15 mouse cellular contexts compared by ENCODE assay signal in the genomic region with DNA sequence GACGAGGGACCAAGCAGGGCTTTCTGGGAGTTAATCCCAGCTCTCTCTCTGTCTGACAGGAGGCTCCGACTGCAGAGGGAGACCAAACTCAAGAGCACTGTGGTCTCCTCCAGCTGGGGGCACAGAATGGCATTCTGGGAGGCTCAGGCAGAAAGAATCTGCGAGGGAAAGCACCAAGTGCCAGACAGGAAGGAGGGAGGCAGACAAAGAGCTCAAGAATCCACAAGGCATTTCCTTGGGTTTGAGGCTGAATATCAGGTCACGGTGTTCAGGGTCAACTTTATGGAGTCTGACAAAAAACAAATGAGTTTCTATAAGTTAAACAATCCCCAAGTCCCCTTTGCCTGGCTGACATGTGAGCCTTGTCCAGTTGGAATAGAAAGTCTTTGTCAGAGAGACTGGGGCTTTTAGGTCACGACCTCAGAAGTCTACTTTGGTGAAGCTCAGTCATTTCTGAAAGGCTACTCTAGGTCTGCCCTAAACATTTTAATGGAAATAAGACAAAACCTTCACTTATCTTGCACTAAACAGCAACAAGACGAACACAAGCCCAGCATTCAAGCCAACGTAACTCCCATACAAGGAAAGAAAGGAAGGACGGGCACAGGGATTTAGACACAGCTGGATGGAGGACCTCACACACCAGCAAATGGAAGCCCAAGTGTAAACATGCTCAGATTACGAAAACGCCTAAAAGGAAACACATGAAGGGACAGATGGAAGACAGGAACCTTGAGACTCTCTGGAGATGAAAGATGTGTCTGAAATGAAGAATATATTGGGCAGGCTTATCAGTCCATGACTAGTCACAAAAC. TPM values are rescaled to one million over a fixed set of nuclear protein-coding genes. Genes with fewer than 3 reads are reported as not detected.
DNase-seq lines count a peak whose midpoint lies in the region; ATAC-seq and TF ChIP-seq lines count a peak whose summit lies in the region.
"Had no signal": no experiment of that assay in that cellular context is flagged by ENCODE, and none has a peak within 500 bp of the region (broad histone marks: within the 10 kb centered on the region; RNA-seq: fewer than 3 reads in every experiment).

No protein-coding gene starts in this region.

- no peaks in the 10 kb centered on the region; the same call in 1 of the 2 replicates for H3K4me1 ChIP-seq in hindbrain, embryonic 11.5 days (replicated peaks; ENCODE audit: control insufficient read depth, insufficient read depth, low read length)
- 0 out of 2 replicates have a peak, but pooled peaks cover 2% of the 10 kb centered on the region for H3K4me1 ChIP-seq in hindbrain, postnatal 0 days (ENCODE audit: insufficient read depth, low read length)
- peaks cover 3% of the 10 kb centered on the region; the same call in 1 of the 2 replicates for H3K4me1 ChIP-seq in midbrain, embryonic 11.5 days (ENCODE audit: control insufficient read depth, insufficient read depth, low read length)
- no peaks in the 10 kb centered on the region for H3K4me1 ChIP-seq in midbrain, embryonic 13.5 days (replicated peaks)
- peaks cover 14% of the 10 kb centered on the region for H3K4me1 ChIP-seq in intestine, embryonic 15.5 days (replicated peaks)
- H3K4me1 ChIP-seq in stomach, postnatal 0 days (replicated peaks; ENCODE audit: control insufficient read depth, insufficient read depth), result peaks cover 5% of the 10 kb centered on the region

- TF ChIP-seq EP300 in stomach, postnatal 0 days (optimal IDR thresholded peaks at IDR 0.05), result no peak

- H3K27ac ChIP-seq in hindbrain, embryonic 11.5 days (ENCODE audit: low read depth, low read length), result no peak overlapping the region
- H3K27ac ChIP-seq in hindbrain, postnatal 0 days, result no peak overlapping the region
- H3K27ac ChIP-seq in midbrain, embryonic 11.5 days (ENCODE audit: low read depth, low read length), result no peak overlapping the region
- H3K27ac ChIP-seq in midbrain, embryonic 13.5 days, result no peak overlapping the region
- 0 out of 2 replicates have a peak overlapping the region, but pooled peaks have one; percentile 3 for H3K27ac ChIP-seq in intestine, embryonic 15.5 days
- H3K27ac ChIP-seq in stomach, postnatal 0 days (replicated peaks), result peak overlapping the region; percentile 56; the same call in 1 of the 2 replicates
- H3K27ac ChIP-seq: heart, adult 2 months; limb, embryonic 15.5 days; neural tube, embryonic 13.5 days had no signal

- no peak overlapping the region for H3K4me2 ChIP-seq in hindbrain, embryonic 11.5 days (replicated peaks; ENCODE audit: low read depth, low read length)
- no peak overlapping the region for H3K4me2 ChIP-seq in hindbrain, postnatal 0 days (ENCODE audit: low read depth, low read length)
- no peak overlapping the region for H3K4me2 ChIP-seq in midbrain, embryonic 11.5 days
- H3K4me2 ChIP-seq in midbrain, embryonic 13.5 days (replicated peaks), result no peak overlapping the region
- no peak overlapping the region for H3K4me2 ChIP-seq in intestine, embryonic 15.5 days (replicated peaks)
- H3K4me2 ChIP-seq in stomach, postnatal 0 days (replicated peaks; ENCODE audit: low read depth), result no peak overlapping the region
- H3K4me2 ChIP-seq: limb, embryonic 15.5 days; neural tube, embryonic 13.5 days had no signal

- no peak overlapping the region for H3K9ac ChIP-seq in hindbrain, embryonic 11.5 days (ENCODE audit: low read depth, low read length)
- H3K9ac ChIP-seq in hindbrain, postnatal 0 days (replicated peaks; ENCODE audit: low read length), result no peak overlapping the region
- H3K9ac ChIP-seq in midbrain, embryonic 11.5 days (ENCODE audit: low read length), result no peak overlapping the region
- no peak overlapping the region for H3K9ac ChIP-seq in midbrain, embryonic 13.5 days (replicated peaks)
- H3K9ac ChIP-seq in intestine, embryonic 15.5 days, result no peak overlapping the region
- no peak overlapping the region for H3K9ac ChIP-seq in stomach, postnatal 0 days (ENCODE audit: low read length)
- H3K9ac ChIP-seq: limb, embryonic 15.5 days; neural tube, embryonic 13.5 days had no signal

- no peak overlapping the region for H3K4me3 ChIP-seq in hindbrain, embryonic 11.5 days (ENCODE audit: low read depth, low read length)
- H3K4me3 ChIP-seq in hindbrain, postnatal 0 days (ENCODE audit: low read length), result no peak overlapping the region
- no peak overlapping the region for H3K4me3 ChIP-seq in midbrain, embryonic 11.5 days (ENCODE audit: low read depth, low read length)
- H3K4me3 ChIP-seq in midbrain, embryonic 13.5 days (replicated peaks), result no peak overlapping the region
- no peak overlapping the region for H3K4me3 ChIP-seq in intestine, embryonic 15.5 days (replicated peaks)
- no peak overlapping the region for H3K4me3 ChIP-seq in stomach, postnatal 0 days (ENCODE audit: low read depth, low read length)
- H3K4me3 ChIP-seq: heart, adult 2 months; limb, embryonic 15.5 days; neural tube, embryonic 13.5 days had no signal

- H3K36me3 ChIP-seq in hindbrain, embryonic 11.5 days (ENCODE audit: control insufficient read depth, insufficient read depth, low read length), result no peaks in the 10 kb centered on the region
- H3K36me3 ChIP-seq in hindbrain, postnatal 0 days (ENCODE audit: insufficient read depth, low read length), result no peaks in the 10 kb centered on the region
- no peaks in the 10 kb centered on the region for H3K36me3 ChIP-seq in midbrain, embryonic 11.5 days (ENCODE audit: control insufficient read depth, insufficient read depth, low read length)
- no peaks in the 10 kb centered on the region for H3K36me3 ChIP-seq in midbrain, embryonic 13.5 days
- no peaks in the 10 kb centered on the region for H3K36me3 ChIP-seq in intestine, embryonic 15.5 days
- H3K36me3 ChIP-seq in stomach, postnatal 0 days (ENCODE audit: control insufficient read depth, insufficient read depth, low read length), result no peaks in the 10 kb centered on the region
- H3K36me3 ChIP-seq: limb, embryonic 15.5 days; neural tube, embryonic 13.5 days had no signal

- no peak for ATAC-seq in hindbrain, embryonic 11.5 days (ENCODE audit: low FRiP score)
- no peak for ATAC-seq in hindbrain, postnatal 0 days
- no peak for ATAC-seq in midbrain, embryonic 11.5 days (ENCODE audit: low FRiP score)
- ATAC-seq in midbrain, embryonic 13.5 days, result no peak
- no peak for ATAC-seq in intestine, embryonic 15.5 days
- ATAC-seq in stomach, postnatal 0 days (ENCODE audit: low FRiP score, low TSS enrichment), result no peak
- ATAC-seq: forebrain, embryonic 14.5 days had no signal

- no peaks in the 10 kb centered on the region for H3K9me3 ChIP-seq in hindbrain, embryonic 11.5 days (ENCODE audit: control insufficient read depth, low read length)
- no peaks in the 10 kb centered on the region for H3K9me3 ChIP-seq in hindbrain, postnatal 0 days (ENCODE audit: low read length)
- no peaks in the 10 kb centered on the region for H3K9me3 ChIP-seq in midbrain, embryonic 11.5 days (ENCODE audit: control insufficient read depth, low read length)
- H3K9me3 ChIP-seq in midbrain, embryonic 13.5 days, result no peaks in the 10 kb centered on the region
- H3K9me3 ChIP-seq in intestine, embryonic 15.5 days, result no peaks in the 10 kb centered on the region
- H3K9me3 ChIP-seq in stomach, postnatal 0 days (ENCODE audit: control insufficient read depth, low read length), result no peaks in the 10 kb centered on the region
- H3K9me3 ChIP-seq: limb, embryonic 15.5 days; neural tube, embryonic 13.5 days had no signal

- DNase-seq in hindbrain, embryonic 11.5 days (ENCODE audit: low spot score), result peak; percentile 27
- no peak for DNase-seq in hindbrain, postnatal 0 days (ENCODE audit: low spot score)
- peak; percentile 91 for DNase-seq in midbrain, embryonic 11.5 days (ENCODE audit: low spot score, missing footprints)
- no peak for DNase-seq in stomach, postnatal 0 days (ENCODE audit: low spot score)
- DNase-seq in layer of hippocampus, postnatal 36 days, result no peak
- DNase-seq: adrenal gland, adult 2 months; heart, adult 2 months; layer of hippocampus, adult 9-11 months; thymus, adult 2 months had no signal

- WGBS in hindbrain, embryonic 11.5 days, result 25% methylated on average over 10 of the region's 10 CpGs
- 45% methylated on average over 10 of the region's 10 CpGs for WGBS in hindbrain, postnatal 0 days
- 14% methylated on average over 10 of the region's 10 CpGs for WGBS in midbrain, embryonic 11.5 days
- 21% methylated on average over 10 of the region's 10 CpGs for WGBS in midbrain, embryonic 13.5 days
- 40% methylated on average over 10 of the region's 10 CpGs for WGBS in intestine, embryonic 15.5 days
- 39% methylated on average over 10 of the region's 10 CpGs for WGBS in stomach, postnatal 0 days

- no peaks in the 10 kb centered on the region for H3K27me3 ChIP-seq in hindbrain, embryonic 11.5 days (ENCODE audit: control insufficient read depth, insufficient read depth, low read length)
- no peaks in the 10 kb centered on the region for H3K27me3 ChIP-seq in hindbrain, postnatal 0 days (ENCODE audit: insufficient read depth, low read length)
- no peaks in the 10 kb centered on the region; the same call in 1 of the 2 replicates for H3K27me3 ChIP-seq in midbrain, embryonic 11.5 days (ENCODE audit: control insufficient read depth, insufficient read depth, low read length)
- no peaks in the 10 kb centered on the region for H3K27me3 ChIP-seq in midbrain, embryonic 13.5 days
- H3K27me3 ChIP-seq in intestine, embryonic 15.5 days (replicated peaks), result no peaks in the 10 kb centered on the region
- H3K27me3 ChIP-seq in stomach, postnatal 0 days (ENCODE audit: control insufficient read depth, insufficient read depth, low read length), result no peaks in the 10 kb centered on the region
- H3K27me3 ChIP-seq: limb, embryonic 15.5 days; neural tube, embryonic 13.5 days had no signal

- TF ChIP-seq CTCF in hindbrain, postnatal 0 days (IDR thresholded peaks at IDR 0.05; ENCODE audit: low read depth), result no peak
- TF ChIP-seq CTCF in stomach, postnatal 0 days (IDR thresholded peaks at IDR 0.05; ENCODE audit: low read depth), result 0 out of 2 replicates have a peak, but pooled peaks have one; percentile 8

RNA-seq across cellular contexts. Expression of gene Arhgap28, which starts 47.8 kb away (rescaled TPM):
- polyA plus RNA-seq in hindbrain, embryonic 11.5 days (2014; fragmentation: Nextera tagmentation; extraction: Ambion mirVana), result 35.6 and 40.2 TPM in 2 replicates
- 6.9 and 7.6 TPM in 2 replicates for total RNA-seq in hindbrain, postnatal 0 days (2014; rRNA removed)
- 4.0 and 4.1 TPM in 2 replicates for polyA plus RNA-seq in hindbrain, postnatal 0 days (2015; fragmentation: Nextera tagmentation; extraction: Ambion mirVana)
- 21.7 and 28.9 TPM in 2 replicates for polyA plus RNA-seq in midbrain, embryonic 11.5 days (2014; fragmentation: Nextera tagmentation; extraction: Ambion mirVana)
- 6.9 and 8.8 TPM in 2 replicates for polyA plus RNA-seq in midbrain, embryonic 13.5 days (2015; fragmentation: Nextera tagmentation; extraction: Ambion mirVana)
- polyA plus RNA-seq in intestine, embryonic 15.5 days (2015; fragmentation: Nextera tagmentation; extraction: Ambion mirVana), result 17.5 and 19.1 TPM in 2 replicates
- 5.7 and 5.8 TPM in 2 replicates for polyA plus RNA-seq in stomach, postnatal 0 days (2015; fragmentation: Nextera tagmentation; extraction: Ambion mirVana)
- total RNA-seq in layer of hippocampus, postnatal 36 days (2021), result under 1 TPM; 0.35 to 0.46 TPM
- total RNA-seq: megakaryocyte-erythroid progenitor cell, adult 5-6 weeks had no signal

Comparison
In these comparisons a context has a peak if more than half of its experiments do, and no peak if none do; other contexts are left out.
1. DNase-seq: peak in hindbrain, embryonic 11.5 days (single experiment) and midbrain, embryonic 11.5 days (single experiment); none in hindbrain, postnatal 0 days (single experiment), stomach, postnatal 0 days (single experiment) and layer of hippocampus, postnatal 36 days (0 of 2).
2. H3K27ac ChIP-seq: peak in intestine, embryonic 15.5 days (single experiment) and stomach, postnatal 0 days (single experiment); none in hindbrain, embryonic 11.5 days (single experiment), hindbrain, postnatal 0 days (single experiment), midbrain, embryonic 11.5 days (single experiment) and midbrain, embryonic 13.5 days (single experiment).